ENCODE assay signal across 8 mouse cellular contexts in genomic region chr9:32031950-32032453, GRCm38 (mm10).
A peak's percentile ranks its signal among the peaks of the same experiment; 100 is the strongest.
DNase-seq lines count a peak whose midpoint lies in the region; ATAC-seq and TF ChIP-seq lines count a peak whose summit lies in the region.

No protein-coding gene starts in this region.

- WGBS in forebrain, embryonic 10.5 days: under 1% methylated on average over 64 of the region's 64 CpGs
- WGBS in heart, embryonic 14.5 days: 1% methylated on average over 53 of the region's 64 CpGs
- 1% methylated on average over 52 of the region's 64 CpGs for WGBS in liver, embryonic 13.5 days (ENCODE audit: insufficient replicate concordance)
- WGBS in neural tube, embryonic 11.5 days: under 1% methylated on average over 59 of the region's 64 CpGs

- DNase-seq in layer of hippocampus, adult 11-12 months (ENCODE audit: low spot score): peak; percentile 83
- DNase-seq in layer of hippocampus, adult 9-10 months (ENCODE audit: low spot score): no peak
- DNase-seq in forebrain, embryonic 10.5 days (ENCODE audit: extremely low spot score, low spot score): peak; percentile 86
- peak; percentile 95 for DNase-seq in kidney, postnatal 14 days
- DNase-seq in liver, embryonic 13.5 days: peak; percentile 18
- DNase-seq in neural tube, embryonic 11.5 days (ENCODE audit: low spot score): peak; percentile 95

- H3K4me1 ChIP-seq in forebrain, embryonic 10.5 days: peaks cover 41% of the 10 kb centered on the region
- H3K4me1 ChIP-seq in heart, embryonic 14.5 days (ENCODE audit: control insufficient read depth in 2 of 2, insufficient read depth in 2 of 2, low read length in 2 of 2): peaks cover 10 to 43% of the 10 kb centered on the region in 2 experiments; a peak in 3 of 4 replicates
- peaks cover 10% of the 10 kb centered on the region for H3K4me1 ChIP-seq in liver, embryonic 13.5 days (replicated peaks)
- peaks cover 11% of the 10 kb centered on the region for H3K4me1 ChIP-seq in neural tube, embryonic 11.5 days (ENCODE audit: control insufficient read depth, insufficient read depth, low read length)
- H3K4me1 ChIP-seq in testis, adult 2 months (ENCODE audit: control insufficient read depth, insufficient read depth, low read length): peaks cover 22% of the 10 kb centered on the region

- no peak for TF ChIP-seq CTCF in testis, adult 2 months (IDR thresholded peaks at IDR 0.05; ENCODE audit: control insufficient read depth, insufficient read depth, insufficient replicate concordance, low read depth, low read length)

- H3K27ac ChIP-seq in forebrain, embryonic 10.5 days: peak overlapping the region; percentile 93
- H3K27ac ChIP-seq in heart, embryonic 14.5 days (replicated peaks in 1 of 2; ENCODE audit: control insufficient read depth in 1 of 2, insufficient read depth in 1 of 2, low read depth in 2 of 2, low read length in 2 of 2): peak overlapping the region; percentile 70 to 77
- no peak overlapping the region for H3K27ac ChIP-seq in liver, embryonic 13.5 days
- H3K27ac ChIP-seq in neural tube, embryonic 11.5 days (ENCODE audit: low read depth, low read length): peak overlapping the region; percentile 92
- H3K27ac ChIP-seq in testis, adult 2 months (ENCODE audit: control insufficient read depth, insufficient read depth, low read depth, low read length): peak overlapping the region; percentile 8

- peak overlapping the region; percentile 90 for H3K9ac ChIP-seq in heart, embryonic 14.5 days (ENCODE audit: low read length)
- H3K9ac ChIP-seq in liver, embryonic 13.5 days: peak overlapping the region; percentile 56
- peak overlapping the region; percentile 78 for H3K9ac ChIP-seq in neural tube, embryonic 11.5 days (ENCODE audit: low read length)

- H3K36me3 ChIP-seq in forebrain, embryonic 10.5 days (replicated peaks): no peaks in the 10 kb centered on the region
- no peaks in the 10 kb centered on the region for H3K36me3 ChIP-seq in heart, embryonic 14.5 days (ENCODE audit: control insufficient read depth, insufficient read depth, low read length)
- no peaks in the 10 kb centered on the region for H3K36me3 ChIP-seq in liver, embryonic 13.5 days
- H3K36me3 ChIP-seq in neural tube, embryonic 11.5 days (ENCODE audit: control insufficient read depth, insufficient read depth, low read length): no peaks in the 10 kb centered on the region
- no peaks in the 10 kb centered on the region for H3K36me3 ChIP-seq in testis, adult 2 months (ENCODE audit: control insufficient read depth, insufficient read depth, low read length)

- H3K27me3 ChIP-seq in forebrain, embryonic 10.5 days (ENCODE audit: poor library complexity, severe bottlenecking): peaks cover 17% of the 10 kb centered on the region
- no peaks in the 10 kb centered on the region for H3K27me3 ChIP-seq in heart, embryonic 14.5 days (ENCODE audit: control insufficient read depth, insufficient read depth, low read length)
- peaks cover 51% of the 10 kb centered on the region for H3K27me3 ChIP-seq in liver, embryonic 13.5 days
- H3K27me3 ChIP-seq in neural tube, embryonic 11.5 days (ENCODE audit: control insufficient read depth, insufficient read depth, low read length): no peaks in the 10 kb centered on the region
- no peaks in the 10 kb centered on the region for H3K27me3 ChIP-seq in testis, adult 2 months (ENCODE audit: control insufficient read depth, insufficient read depth, low read length)

- peak overlapping the region; percentile 85 for H3K4me3 ChIP-seq in forebrain, embryonic 10.5 days
- H3K4me3 ChIP-seq in heart, embryonic 14.5 days (ENCODE audit: control insufficient read depth in 1 of 2, insufficient read depth in 1 of 2, low read depth in 1 of 2, low read length in 2 of 2): peak overlapping the region; percentile 55 to 78
- H3K4me3 ChIP-seq in liver, embryonic 13.5 days (replicated peaks): peak overlapping the region; percentile 62
- H3K4me3 ChIP-seq in neural tube, embryonic 11.5 days (ENCODE audit: low read depth, low read length): peak overlapping the region; percentile 82
- peak overlapping the region; percentile 96 for H3K4me3 ChIP-seq in testis, adult 2 months (ENCODE audit: control insufficient read depth, low read depth, low read length)

- ATAC-seq in heart, embryonic 14.5 days (ENCODE audit: insufficient number of reproducible peaks, insufficient read depth, low FRiP score, low read depth): peak; percentile 83
- ATAC-seq in liver, embryonic 13.5 days (ENCODE audit: low read depth): peak; percentile 55
- peak; percentile 92 for ATAC-seq in neural tube, embryonic 11.5 days (ENCODE audit: insufficient read depth, low FRiP score, low TSS enrichment)

- TF ChIP-seq POLR2A in testis, adult 2 months (IDR thresholded peaks at IDR 0.05; ENCODE audit: control insufficient read depth, low read depth, low read length): peak; percentile 37; the same call in 1 of the 2 replicates

- no peaks in the 10 kb centered on the region for H3K9me3 ChIP-seq in forebrain, embryonic 10.5 days
- H3K9me3 ChIP-seq in heart, embryonic 14.5 days (ENCODE audit: control insufficient read depth, low read length): no peaks in the 10 kb centered on the region
- H3K9me3 ChIP-seq in liver, embryonic 13.5 days (replicated peaks): no peaks in the 10 kb centered on the region
- H3K9me3 ChIP-seq in neural tube, embryonic 11.5 days (ENCODE audit: control insufficient read depth, low read length): no peaks in the 10 kb centered on the region

- H3K4me2 ChIP-seq in heart, embryonic 14.5 days (ENCODE audit: low read length): peak overlapping the region; percentile 84
- peak overlapping the region; percentile 77 for H3K4me2 ChIP-seq in liver, embryonic 13.5 days
- H3K4me2 ChIP-seq in neural tube, embryonic 11.5 days (ENCODE audit: low read depth): peak overlapping the region; percentile 71
